Mouse (Mus musculus) cerebellum, adult 11-12 months (tissue): ENCODE data around the gene Fignl1.

Source experiments
- DNase-seq: peaks from one replicate; pipeline ENCODE4 v3.0.0; 2022

Gene Fignl1

DNA sequence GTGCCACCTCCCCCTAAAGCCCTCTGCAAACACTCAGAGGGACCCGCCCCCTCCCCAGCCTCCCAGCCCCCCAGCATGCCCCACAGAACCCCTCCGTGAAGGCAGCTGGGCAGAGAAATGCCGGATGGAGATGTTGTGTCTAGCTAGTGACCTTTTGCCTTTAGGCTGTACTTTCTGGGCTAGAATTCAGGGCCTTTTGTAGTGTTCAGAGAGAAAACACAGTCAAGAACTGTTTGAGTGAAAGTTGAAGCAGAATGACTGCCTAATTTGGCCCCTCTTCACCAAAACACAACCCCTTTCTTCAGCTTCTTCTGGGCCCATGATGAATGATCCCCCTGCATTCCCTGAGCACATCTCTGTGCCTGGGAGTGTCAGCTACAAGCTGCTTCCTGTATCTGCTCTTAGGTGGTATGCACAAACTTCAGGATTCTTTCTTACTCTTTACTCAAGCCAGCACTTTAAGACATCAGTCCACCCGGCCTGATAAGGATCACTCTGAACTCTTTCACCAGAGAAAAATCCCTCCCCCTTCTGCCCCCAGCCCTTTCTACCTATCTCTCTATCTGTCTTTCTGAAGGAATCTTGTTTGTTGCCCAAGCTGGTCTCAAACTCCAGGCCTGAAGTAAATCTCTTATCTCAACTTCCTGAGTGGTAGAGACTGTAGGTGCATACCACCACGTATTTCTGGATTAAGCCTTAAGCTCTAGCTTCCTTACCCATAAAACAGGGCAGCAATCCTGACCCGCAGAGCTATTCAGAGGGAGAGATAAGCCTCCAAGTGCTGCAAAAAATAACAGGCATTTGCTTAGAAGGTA lies 23.4 kb upstream of the Fignl1 start:
- no peak for DNase-seq

DNA sequence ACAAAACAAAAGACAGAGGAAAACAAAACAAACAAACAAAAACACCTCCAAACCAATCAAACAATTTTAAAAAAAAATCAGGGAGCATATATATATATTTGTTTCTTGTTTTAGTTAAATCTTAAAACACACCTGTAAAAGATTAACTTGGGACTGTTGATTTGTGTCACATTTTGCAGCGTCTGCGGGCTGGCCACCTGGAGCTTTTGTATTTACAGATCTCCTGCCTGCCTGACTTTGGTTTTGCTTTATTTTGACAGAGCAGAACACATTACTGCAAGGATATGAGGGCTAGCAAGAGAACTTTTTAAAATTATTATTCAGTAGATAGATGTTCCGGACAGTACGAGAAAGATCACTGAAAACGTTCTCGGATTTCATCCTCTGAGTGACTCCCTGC lies 22.8 kb upstream of the Fignl1 start:
- DNase-seq: no peak

DNA sequence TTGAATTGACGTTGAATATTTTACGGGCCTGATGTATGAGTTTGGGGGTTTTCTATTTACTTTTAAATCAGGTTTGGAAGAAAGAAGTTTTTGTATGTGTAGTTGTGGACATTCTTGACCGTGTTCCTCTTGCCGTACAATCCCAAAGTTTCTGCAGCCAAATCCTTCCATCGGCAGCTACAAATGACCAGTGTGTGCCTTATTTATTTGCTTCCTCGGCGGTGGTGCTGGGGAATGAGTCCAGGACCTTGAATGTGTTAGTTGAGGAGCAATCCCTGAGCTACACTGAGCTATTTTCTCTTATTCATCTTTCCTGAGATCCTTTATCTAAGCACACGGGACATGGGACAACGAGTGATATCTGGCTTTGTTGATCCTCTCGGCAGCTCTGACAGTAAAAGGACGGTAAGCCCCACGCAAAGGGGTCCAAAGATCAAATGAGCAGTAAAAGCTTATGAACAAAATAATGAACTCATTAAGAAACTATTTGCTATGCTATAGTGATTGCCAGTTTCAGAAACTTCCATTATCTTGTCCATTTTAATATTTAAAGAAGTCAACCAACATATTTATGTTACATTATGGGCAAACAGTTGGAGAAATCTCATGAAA lies 22.2 kb upstream of the Fignl1 start:
- no peak for DNase-seq

DNA sequence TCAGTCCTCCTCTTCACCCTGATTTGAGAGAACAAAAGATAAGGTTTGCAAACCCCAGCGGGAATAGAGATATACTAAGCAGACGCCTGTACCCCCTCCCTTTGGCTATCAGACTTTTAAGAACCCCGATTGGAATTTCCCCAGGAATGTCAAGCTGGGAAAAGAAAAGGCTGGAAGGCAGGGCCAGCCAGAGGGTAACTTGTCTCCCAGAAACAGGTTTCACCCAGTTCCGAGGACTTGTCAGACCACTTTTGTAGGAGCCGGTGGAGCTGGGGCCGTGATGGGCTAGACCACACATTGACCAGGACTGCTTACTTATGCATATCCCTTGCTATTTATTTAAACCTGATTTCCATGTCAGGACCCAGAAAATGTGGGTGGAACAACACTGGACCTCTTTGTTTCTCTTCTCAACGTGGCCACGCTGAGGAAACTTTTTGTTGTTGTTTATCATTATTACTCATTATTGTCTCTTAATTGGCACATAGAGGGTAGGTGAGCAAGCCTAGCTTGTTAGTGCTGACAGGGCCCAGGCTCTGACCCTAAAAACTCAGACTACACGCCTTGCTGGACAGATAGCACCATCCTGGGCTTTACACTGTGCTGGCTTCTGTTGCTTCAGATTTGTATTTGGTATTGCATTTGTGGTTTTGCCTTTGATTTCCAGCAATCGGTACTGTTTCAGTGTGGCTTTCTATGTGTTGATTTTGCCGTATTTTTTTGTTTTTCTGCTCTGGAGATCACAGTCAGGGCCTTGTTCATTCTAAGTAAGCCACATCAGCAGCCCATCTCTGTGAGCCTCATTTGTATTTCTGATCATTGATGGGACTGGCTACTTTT lies 20.6 kb upstream of the Fignl1 start:
- no peak for DNase-seq

DNA sequence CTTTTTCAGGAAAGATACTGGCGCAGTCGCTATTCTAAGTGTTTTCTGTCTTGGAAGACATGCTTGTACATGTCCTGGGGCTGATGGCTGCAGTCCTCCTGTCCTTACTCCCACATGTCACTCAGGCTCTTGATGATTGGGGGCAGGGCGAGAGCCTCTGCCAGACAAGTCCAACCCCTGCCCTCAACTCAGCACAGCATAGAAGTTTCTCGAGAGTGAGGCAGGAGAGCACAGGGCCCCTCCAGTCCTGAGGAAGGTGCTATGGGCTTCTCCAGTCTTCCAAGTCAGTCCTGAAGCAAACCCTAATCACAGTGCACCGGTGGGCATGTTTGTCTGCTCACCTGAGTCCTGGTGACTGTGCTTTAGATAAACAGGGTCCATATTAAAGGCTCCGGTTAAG lies 20.0 kb upstream of the Fignl1 start:
- no peak for DNase-seq

DNA sequence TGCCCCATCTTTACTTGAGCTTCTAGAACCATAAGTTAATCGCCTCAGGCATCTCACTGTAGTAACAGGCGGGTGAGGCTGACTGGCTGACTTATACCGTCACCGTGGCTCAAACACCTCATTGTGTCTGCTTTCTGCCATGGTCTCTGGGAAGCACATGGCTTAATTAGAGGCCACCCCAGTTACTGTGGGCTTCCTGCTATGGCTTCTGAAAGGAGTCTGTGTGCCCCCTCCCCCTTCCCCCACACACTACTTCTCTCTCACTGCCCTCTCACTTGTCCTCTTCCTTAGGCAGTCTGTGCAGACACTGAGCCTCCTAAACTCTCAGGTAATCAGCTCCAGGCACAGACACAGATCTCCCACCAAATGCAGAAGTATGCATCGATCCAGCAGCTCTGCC lies 19.5 kb upstream of the Fignl1 start:
- no peak for DNase-seq

DNA sequence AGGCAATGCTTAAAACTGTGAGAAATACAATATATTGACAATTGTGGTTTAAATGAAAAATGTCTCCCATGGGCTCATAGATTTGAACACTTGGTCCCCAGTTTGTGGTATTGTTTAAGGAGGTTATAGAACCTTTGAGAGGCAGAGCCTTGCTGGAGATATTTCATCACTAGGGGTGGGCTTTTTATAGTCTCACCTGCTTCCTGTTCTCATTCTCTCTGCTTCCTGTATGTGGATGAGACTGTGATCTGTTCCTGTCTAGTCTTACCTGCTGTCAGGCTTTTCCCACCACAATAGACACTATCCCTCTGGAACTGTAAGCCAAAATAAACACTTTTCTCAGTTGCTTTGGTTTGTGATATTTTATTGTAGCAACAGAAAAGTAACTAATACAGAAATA lies 17.7 kb upstream of the Fignl1 start:
- no peak for DNase-seq

DNA sequence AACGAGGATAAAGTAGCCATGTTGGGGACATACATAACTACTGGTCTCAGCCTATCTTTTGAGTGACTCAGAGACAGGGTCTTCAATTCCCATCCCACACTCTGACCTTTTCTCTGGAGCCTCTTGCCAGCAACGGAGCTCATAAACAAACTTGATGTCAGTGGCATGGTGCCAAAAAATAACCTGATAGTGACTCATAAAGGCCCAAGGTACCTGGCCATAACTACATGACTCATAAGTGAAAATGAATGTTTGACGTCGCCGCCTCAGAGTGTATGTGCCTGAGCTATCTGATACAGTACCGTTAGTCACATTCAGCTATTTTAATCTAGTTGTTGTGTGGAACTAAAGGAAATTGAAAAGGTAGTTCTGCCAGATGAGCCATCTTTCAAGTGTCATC lies 16.9 kb upstream of the Fignl1 start:
- DNase-seq: no peak

DNA sequence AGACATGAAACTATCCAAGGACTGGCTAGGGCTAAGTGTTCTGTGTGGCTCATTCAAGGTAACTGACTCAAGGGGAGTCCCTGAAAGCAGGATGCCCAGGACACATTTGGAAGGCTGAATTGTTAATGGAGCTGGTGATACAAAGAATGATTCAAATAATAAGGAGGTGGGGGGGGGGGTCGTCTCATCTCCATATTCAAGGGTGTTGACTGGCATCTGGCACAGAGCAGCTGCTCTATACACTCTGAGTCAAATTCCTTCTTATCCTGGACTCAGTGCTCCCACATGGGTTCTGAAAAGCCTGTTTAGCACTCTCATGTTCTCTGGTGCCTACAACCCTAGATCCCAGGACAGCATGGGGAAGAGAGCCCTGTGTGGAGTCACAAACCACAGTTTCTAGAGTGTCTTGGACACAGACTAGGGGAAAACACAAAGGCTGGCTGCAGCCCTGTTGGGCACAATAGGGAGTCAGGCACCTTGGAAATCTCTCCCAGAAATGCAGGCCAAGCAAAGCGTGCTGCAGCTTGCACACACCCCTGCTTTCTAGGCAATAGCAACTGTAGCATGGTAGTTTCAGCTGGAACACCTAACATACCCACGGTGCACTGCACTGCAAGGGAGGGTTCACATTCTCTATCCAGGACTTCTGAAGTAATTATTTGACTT lies 16.3 kb upstream of the Fignl1 start:
- no peak for DNase-seq

DNA sequence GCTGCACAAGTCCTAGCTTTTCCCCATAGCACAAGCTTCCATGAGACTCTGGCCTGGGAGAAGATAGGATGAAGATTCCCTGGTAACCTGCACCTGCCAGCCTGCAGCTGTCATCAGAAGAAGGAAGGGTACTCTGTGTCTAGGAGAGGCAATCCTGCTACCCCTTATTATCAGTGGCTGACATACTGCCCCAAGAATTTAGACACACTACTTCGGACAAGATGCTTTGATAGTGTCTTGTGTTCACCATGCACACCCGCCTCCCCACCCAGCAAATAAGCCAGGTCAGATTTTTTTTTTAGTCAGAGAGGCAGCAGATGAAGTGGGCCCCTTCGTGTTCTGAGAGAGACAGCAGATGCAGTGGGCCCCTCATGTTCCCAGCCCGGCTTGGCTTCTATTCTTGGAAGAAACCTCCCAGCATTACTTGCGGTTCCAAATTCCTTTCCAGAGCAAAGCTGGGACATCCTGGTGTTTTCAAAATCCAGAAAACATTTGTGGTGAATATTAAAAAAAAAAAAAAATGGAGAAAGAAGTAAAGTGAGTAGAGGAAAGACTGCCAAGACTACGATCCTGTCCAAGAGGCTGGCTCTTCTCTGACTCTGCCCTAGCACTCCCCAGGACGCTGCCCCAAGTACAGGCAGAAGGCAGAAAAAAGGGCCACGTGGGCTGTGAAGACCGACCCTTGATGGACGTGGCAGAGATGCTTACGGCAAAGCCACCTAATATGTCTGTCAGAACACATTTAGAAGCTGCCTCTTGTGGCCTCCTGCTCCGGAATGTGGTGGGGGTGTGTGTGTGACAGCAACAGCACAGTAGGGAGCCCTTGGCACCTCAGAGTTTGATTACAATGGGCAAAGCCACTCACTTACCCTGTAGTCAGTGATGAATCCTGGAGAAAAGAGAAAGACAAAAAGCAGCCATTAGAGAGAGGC lies 15.5 kb upstream of the Fignl1 start:
- no peak for DNase-seq

DNA sequence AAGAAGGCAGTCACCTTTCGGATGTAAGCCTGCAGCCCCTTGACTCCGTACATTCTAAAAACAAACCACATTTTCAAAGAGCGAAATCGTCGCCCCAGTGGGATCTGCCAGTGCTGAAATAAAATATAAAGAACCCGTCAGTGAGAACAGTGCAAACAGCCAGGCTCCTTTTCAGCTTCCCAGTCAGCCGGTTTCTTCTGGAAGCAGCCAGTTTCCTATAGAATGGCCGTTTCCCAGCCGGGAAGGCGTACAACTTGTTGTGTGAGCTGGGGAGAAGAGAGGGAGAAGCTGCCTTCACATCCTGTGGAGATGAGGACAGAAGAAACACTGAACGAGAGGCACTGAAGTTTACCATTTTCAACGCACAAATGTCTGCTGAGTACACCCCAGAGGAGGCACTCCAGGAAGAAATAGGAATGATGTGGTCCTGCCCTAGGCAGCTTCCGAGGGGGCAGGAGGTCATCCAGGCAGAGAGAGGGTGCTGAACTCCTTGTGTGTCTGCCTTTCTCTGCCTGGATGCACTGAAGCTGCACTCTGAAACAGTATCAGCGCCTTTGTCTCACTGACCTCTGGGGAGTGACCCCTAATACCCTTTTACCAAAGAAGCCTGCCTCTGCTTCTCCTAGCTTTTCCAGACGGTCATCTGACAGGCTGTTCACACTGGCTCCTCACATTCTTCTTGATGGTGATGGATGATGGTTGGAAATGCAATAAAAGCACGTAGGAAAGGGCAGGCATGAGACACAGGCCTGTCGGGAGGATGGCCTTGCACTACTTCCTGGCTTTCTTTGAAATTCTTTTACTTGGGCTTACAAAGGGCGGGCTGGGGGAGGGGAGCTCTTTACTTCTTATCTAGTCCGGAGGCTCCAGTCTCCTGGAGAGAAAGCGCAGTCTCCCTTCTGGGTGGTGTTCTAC lies 13.7 kb upstream of the Fignl1 start:
- no peak for DNase-seq

DNA sequence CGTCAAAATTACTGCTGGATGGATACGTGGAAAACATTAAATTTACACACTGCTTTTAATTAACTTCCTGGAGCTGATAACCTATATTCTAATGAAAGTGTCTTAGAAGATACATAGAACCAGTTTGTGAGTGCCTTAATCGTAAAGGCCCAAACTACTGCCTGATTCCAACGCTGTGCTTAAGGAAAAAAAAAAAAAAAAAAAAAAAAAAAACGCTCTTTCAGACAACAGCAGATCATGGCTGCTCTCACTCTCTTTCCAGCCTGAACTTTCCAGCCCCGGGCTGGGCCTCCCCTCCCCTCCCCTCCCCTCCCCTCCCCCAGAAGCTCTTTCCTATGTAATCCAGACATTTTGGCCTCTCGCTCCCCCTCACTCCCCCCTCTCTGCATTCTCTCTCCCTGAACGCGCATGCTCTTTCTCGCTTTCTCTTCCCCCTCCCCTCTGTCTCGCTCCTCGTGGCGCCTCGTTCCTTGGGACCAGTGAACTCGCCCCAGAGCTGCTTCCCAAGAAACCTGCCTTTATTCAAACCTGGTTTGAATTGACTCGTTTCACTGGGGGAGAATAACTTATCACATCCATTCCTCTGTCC lies 12.7 kb upstream of the Fignl1 start:
- DNase-seq: no peak

DNA sequence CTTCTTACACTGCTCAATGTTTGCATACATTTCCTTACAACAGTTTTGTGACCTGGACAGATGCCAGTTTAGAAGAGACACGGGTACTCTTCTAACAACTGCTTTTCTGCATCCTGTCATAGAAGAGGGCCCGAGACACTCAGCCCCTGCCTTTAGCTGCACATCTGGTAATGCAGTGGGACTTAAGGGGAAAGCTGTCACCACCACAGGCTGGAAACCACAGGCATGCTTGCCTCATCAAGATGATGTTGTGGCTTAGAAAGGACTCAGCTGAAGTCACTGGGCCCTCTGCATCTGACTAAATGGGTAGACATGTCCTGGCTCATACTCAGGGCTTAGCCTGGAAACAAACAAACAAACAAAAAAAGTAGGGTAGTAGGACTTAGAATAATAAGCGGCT lies 12.0 kb upstream of the Fignl1 start:
- no peak for DNase-seq

DNA sequence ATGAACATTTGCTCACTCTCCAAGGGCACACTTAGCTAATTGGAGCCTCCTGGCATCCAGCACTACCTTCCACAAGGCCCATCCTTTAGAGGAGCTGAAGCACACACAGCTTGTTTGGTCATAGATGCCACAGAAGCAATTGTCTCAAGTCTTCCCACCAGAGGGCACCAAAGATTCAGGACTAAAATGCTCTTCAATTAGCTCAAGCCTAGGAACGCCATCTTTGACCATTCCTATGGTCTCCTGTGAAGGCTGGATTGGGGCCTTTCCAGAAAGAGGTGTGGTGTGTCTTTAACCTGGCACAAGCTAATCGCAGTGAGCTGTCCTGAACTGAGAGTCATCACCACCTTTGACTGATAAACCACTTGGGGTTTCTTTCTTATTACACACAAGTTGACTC lies 11.5 kb upstream of the Fignl1 start:
- DNase-seq: peak; percentile 41

DNA sequence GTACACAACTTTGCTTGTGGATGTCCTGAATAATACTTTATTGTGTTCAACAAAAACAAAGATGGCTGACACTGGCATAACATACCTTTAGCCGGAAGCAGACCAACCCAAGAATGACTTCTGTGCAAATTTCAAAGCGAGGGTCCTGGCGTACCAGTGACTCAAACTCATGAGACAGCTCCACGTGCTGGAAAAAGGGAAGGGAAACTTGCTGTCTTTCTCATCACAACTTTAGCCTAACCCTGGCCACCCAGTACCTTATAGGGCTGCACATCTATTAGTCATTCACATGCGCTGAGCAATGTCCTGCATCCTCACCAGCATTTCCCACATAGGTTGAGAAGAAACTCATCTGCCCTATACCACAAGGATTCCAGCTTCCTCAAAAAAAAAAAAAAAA lies 10.4 kb upstream of the Fignl1 start:
- DNase-seq: no peak

DNA sequence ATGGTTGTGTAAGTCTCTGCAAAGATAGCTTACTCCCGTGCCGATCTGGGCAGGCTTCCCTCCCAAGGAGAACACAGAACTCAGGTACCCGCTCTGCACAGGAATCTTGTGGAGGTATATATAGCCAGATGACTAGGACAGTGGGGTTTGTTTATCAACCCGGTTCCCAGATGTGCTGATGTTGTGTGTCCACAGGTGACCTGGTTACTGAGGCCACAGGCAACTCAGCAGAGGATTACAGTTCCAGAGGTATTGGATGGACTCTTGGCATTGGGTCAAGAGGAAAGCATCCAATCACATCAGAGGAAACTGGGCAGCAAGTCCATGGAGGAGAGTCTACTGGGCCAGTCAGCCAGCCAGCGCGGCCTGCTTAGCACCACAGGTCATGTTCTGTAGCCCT lies 10.0 kb upstream of the Fignl1 start:
- DNase-seq: no peak

DNA sequence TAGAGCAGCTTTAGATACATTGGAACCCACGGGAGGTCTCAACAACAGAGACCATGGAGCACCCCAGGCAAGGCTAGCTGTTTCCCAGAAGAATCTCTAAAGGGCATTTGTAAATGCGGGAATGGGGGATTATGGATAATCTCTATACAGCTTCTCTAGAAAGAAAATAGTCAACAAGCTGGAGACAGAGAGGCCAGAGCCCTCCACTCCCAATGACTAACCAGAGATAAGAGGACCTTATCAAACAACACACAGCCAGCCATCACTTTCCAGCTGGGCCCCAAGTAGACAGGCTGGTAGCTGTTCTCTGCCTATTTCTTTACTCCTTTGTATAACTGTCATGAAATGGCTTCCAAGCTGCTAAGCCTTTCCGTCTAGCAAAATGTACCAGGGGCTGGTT lies 7.0 kb upstream of the Fignl1 start:
- DNase-seq: no peak

DNA sequence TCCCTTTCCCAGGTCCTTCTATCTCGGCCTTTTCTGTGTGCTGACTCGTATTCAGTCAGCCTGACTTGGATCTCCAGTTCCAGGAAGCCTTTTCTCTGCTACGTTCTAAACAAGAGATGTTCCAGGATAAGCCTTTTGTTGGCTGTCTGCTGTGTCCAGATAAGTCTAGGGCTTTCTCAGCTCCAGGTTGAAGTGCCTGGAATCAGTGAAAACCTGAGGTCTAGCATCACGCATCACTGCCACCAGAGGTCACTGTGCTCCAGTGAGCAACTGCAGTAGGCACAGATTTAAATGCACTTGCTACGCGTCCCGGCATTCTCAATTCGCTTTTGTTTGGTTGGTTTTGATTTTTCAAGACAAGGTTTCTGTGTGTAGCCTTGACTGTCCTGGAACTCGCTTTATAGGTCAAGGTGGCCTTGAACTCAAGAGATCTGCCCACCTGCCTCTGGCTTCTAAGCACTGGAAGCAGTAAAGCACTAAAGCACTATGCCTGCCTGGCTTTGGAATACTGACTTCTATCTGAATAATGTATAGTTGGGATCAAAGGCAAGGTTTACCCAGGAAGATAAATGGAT lies 3.2 kb upstream of the Fignl1 start:
- peak; percentile 31 for DNase-seq

DNA sequence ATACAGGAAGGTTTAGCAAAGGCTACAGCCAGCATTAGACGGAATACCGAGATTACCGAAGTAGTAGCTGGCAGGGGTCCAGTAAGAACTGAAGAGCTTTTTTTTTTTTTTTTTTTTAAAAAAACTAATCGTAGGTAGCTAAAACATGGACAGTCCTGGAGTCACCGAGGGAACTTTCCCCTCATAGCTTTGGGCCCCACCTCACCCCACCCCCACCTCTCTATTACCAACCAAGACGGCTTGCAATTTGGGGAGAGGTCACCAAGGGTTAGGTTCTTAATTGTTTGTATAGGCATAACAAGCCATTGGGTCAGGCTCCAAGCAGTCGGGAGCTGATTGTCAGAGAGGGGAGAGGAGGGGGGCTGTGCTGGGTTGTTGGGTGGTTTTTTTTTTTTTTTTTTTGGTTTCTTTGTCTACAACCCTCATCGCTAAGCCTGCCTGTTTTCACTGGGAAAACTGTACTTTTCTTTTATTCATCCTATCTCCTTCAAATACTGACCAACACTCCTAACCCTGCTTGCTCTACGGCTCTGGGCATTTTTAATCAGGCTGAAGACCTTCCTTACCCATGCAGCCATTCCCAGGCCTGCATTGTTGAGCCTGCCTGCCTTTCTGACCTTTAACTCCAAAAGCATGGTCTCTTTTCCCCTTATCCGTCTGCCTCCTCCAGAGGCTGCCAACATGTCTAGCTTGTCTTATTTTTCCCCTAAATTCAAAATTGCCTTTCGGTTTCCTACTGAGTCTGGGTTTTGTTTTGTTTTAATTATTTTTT lies 828 bp upstream of the Fignl1 start:
- DNase-seq: no peak
